ENCODE assay signal across 8 mouse cellular contexts in genomic region chr8:95141469-95142074, GRCm38 (mm10).
DNase-seq lines count a peak whose midpoint lies in the region; ATAC-seq and TF ChIP-seq lines count a peak whose summit lies in the region.

No protein-coding gene starts in this region.

- 0 out of 2 replicates have a peak, but pooled peaks have one; percentile 0 for ATAC-seq in intestine, embryonic 16.5 days

- H3K9me3 ChIP-seq in intestine, embryonic 16.5 days (ENCODE audit: control insufficient read depth, low read length) = no peaks in the 10 kb centered on the region

- TF ChIP-seq POLR2A in embryonic fibroblast, embryonic 13.5 days (IDR thresholded peaks at IDR 0.05; ENCODE audit: low read depth, low read length) = peak; percentile 31; the same call in 1 of the 2 replicates

- intact Hi-C loops in left cerebral cortex, postnatal 4 days (cut with DNase I) = no loop called here

- WGBS in intestine, embryonic 16.5 days = under 1% methylated on average over 6 of the region's 6 CpGs

- TF ChIP-seq CTCF in embryonic fibroblast, embryonic 13.5 days (IDR thresholded peaks at IDR 0.05; ENCODE audit: borderline replicate concordance, insufficient read depth, low read length) = no peak

- peak overlapping the region; percentile 92 for H3K4me2 ChIP-seq in intestine, embryonic 16.5 days (ENCODE audit: low read depth, low read length)

- H3K4me1 ChIP-seq in embryonic fibroblast, embryonic 13.5 days (ENCODE audit: control insufficient read depth, insufficient read depth, low read length) = peaks cover 27% of the 10 kb centered on the region
- H3K4me1 ChIP-seq in intestine, embryonic 16.5 days (ENCODE audit: control insufficient read depth, insufficient read depth, low read length) = peaks cover 75% of the 10 kb centered on the region

- peak overlapping the region; percentile 87 for H3K9ac ChIP-seq in intestine, embryonic 16.5 days (ENCODE audit: low read depth, low read length)

- peak overlapping the region; percentile 83 for H3K4me3 ChIP-seq in embryonic fibroblast, embryonic 13.5 days (ENCODE audit: insufficient read depth, low read length)
- H3K4me3 ChIP-seq in intestine, embryonic 16.5 days (ENCODE audit: low read length) = peak overlapping the region; percentile 77

- H3K36me3 ChIP-seq in intestine, embryonic 16.5 days (ENCODE audit: control insufficient read depth, insufficient read depth, low read length) = no peaks in the 10 kb centered on the region

- no peaks in the 10 kb centered on the region for H3K27me3 ChIP-seq in intestine, embryonic 16.5 days (replicated peaks; ENCODE audit: control insufficient read depth, insufficient read depth, low read length)

- peak overlapping the region; percentile 56 for H3K27ac ChIP-seq in embryonic fibroblast, embryonic 13.5 days (ENCODE audit: insufficient read depth, low read length)
- peak overlapping the region; percentile 90 for H3K27ac ChIP-seq in intestine, embryonic 16.5 days (ENCODE audit: low read length)

- DNase-seq in left cerebral cortex, postnatal 4 days = peak; percentile 18
- no peak for DNase-seq in left cerebral cortex, adult 8-10 months (ENCODE audit: low spot score in 2 of 2)
- peak; percentile 51 to 65 for DNase-seq in lung, postnatal 4 days
- DNase-seq in ovary, adult 18-20 months (ENCODE audit: low spot score) = no peak
- DNase-seq in cerebellum, postnatal 36 days = no peak
- DNase-seq in right cerebral cortex, postnatal 10 days (ENCODE audit: low spot score in 2 of 2) = no peak

Comparison
In these comparisons a context has a peak if more than half of its experiments do, and no peak if none do; other contexts are left out.
1. DNase-seq: peak in left cerebral cortex, postnatal 4 days (single experiment) and lung, postnatal 4 days (2 of 2); none in left cerebral cortex, adult 8-10 months (0 of 2), ovary, adult 18-20 months (single experiment), cerebellum, postnatal 36 days (0 of 2) and right cerebral cortex, postnatal 10 days (0 of 2).